9 mouse cellular contexts compared by ENCODE assay signal in genomic region chr2:134681271-134681961, GRCm38 (mm10). TPM values are rescaled to one million over a fixed set of nuclear protein-coding genes. Genes with fewer than 3 reads are reported as not detected.
DNase-seq lines count a peak whose midpoint lies in the region; ATAC-seq and TF ChIP-seq lines count a peak whose summit lies in the region.
"Had no signal": no experiment of that assay in that cellular context is flagged by ENCODE, and none has a peak within 500 bp of the region (broad histone marks: within the 10 kb centered on the region; RNA-seq: fewer than 3 reads in every experiment).

No protein-coding gene starts in this region.

- H3K4me3 ChIP-seq in midbrain, embryonic 11.5 days (ENCODE audit: low read depth, low read length): no peak overlapping the region
- no peak overlapping the region for H3K4me3 ChIP-seq in midbrain, embryonic 10.5 days
- H3K4me3 ChIP-seq in megakaryocyte, embryonic 14.5 days (replicated peaks): peak overlapping the region; percentile 64
- no peak overlapping the region for H3K4me3 ChIP-seq in stomach, postnatal 0 days (ENCODE audit: low read depth, low read length)
- H3K4me3 ChIP-seq: limb, embryonic 13.5 days had no signal

- no peak for TF ChIP-seq EP300 in stomach, postnatal 0 days (optimal IDR thresholded peaks at IDR 0.05)

- H3K9ac ChIP-seq in midbrain, embryonic 11.5 days (ENCODE audit: low read length): no peak overlapping the region
- no peak overlapping the region for H3K9ac ChIP-seq in stomach, postnatal 0 days (ENCODE audit: low read length)
- H3K9ac ChIP-seq: limb, embryonic 13.5 days had no signal

- 36% methylated on average over 9 of the region's 9 CpGs for WGBS in midbrain, embryonic 11.5 days
- WGBS in midbrain, embryonic 10.5 days: 40% methylated on average over 9 of the region's 9 CpGs
- WGBS in stomach, postnatal 0 days: 18% methylated on average over 9 of the region's 9 CpGs

- no peaks in the 10 kb centered on the region for H3K9me3 ChIP-seq in midbrain, embryonic 11.5 days (ENCODE audit: control insufficient read depth, low read length)
- no peaks in the 10 kb centered on the region for H3K9me3 ChIP-seq in midbrain, embryonic 10.5 days (replicated peaks)
- H3K9me3 ChIP-seq in megakaryocyte, embryonic 14.5 days: no peaks in the 10 kb centered on the region
- H3K9me3 ChIP-seq in stomach, postnatal 0 days (ENCODE audit: control insufficient read depth, low read length): no peaks in the 10 kb centered on the region
- H3K9me3 ChIP-seq: limb, embryonic 13.5 days had no signal

- H3K4me2 ChIP-seq in midbrain, embryonic 11.5 days: no peak overlapping the region
- H3K4me2 ChIP-seq in stomach, postnatal 0 days (replicated peaks; ENCODE audit: low read depth): no peak overlapping the region
- H3K4me2 ChIP-seq: limb, embryonic 13.5 days had no signal

- DNase-seq in midbrain, embryonic 11.5 days (ENCODE audit: low spot score, missing footprints): no peak
- DNase-seq in midbrain, embryonic 10.5 days (ENCODE audit: low spot score): no peak
- peak; percentile 25 for DNase-seq in forelimb bud, embryonic 11.5 days (ENCODE audit: low read depth, low spot score)
- peak; percentile 29 for DNase-seq in kidney, postnatal 10 days
- peak; percentile 16 for DNase-seq in stomach, postnatal 0 days (ENCODE audit: low spot score)
- DNase-seq in urinary bladder, adult 18-20 months (ENCODE audit: low spot score in 2 of 2): no peak

- no peaks in the 10 kb centered on the region for H3K27me3 ChIP-seq in midbrain, embryonic 11.5 days (ENCODE audit: control insufficient read depth, insufficient read depth, low read length)
- no peaks in the 10 kb centered on the region for H3K27me3 ChIP-seq in midbrain, embryonic 10.5 days (ENCODE audit: low read depth, poor library complexity, severe bottlenecking)
- H3K27me3 ChIP-seq in megakaryocyte, embryonic 14.5 days (replicated peaks): no peaks in the 10 kb centered on the region
- no peaks in the 10 kb centered on the region for H3K27me3 ChIP-seq in stomach, postnatal 0 days (ENCODE audit: control insufficient read depth, insufficient read depth, low read length)
- H3K27me3 ChIP-seq: limb, embryonic 13.5 days had no signal

- peak; percentile 68 for ATAC-seq in midbrain, embryonic 11.5 days (ENCODE audit: low FRiP score)
- ATAC-seq in cerebellum, adult (ENCODE audit: insufficient number of reproducible peaks, low FRiP score, low TSS enrichment): peak; percentile 81
- no peak for ATAC-seq in stomach, postnatal 0 days (ENCODE audit: low FRiP score, low TSS enrichment)

- 0 out of 2 replicates have a peak, but pooled peaks cover 3% of the 10 kb centered on the region for H3K4me1 ChIP-seq in midbrain, embryonic 11.5 days (ENCODE audit: control insufficient read depth, insufficient read depth, low read length)
- peaks cover 7% of the 10 kb centered on the region; the same call in 1 of the 2 replicates for H3K4me1 ChIP-seq in midbrain, embryonic 10.5 days
- H3K4me1 ChIP-seq in megakaryocyte, embryonic 14.5 days: no peaks in the 10 kb centered on the region
- no peaks in the 10 kb centered on the region for H3K4me1 ChIP-seq in stomach, postnatal 0 days (replicated peaks; ENCODE audit: control insufficient read depth, insufficient read depth)
- H3K4me1 ChIP-seq: limb, embryonic 13.5 days had no signal

- H3K36me3 ChIP-seq in midbrain, embryonic 11.5 days (ENCODE audit: control insufficient read depth, insufficient read depth, low read length): no peaks in the 10 kb centered on the region
- no peaks in the 10 kb centered on the region for H3K36me3 ChIP-seq in midbrain, embryonic 10.5 days
- H3K36me3 ChIP-seq in megakaryocyte, embryonic 14.5 days (replicated peaks; ENCODE audit: low read length): no peaks in the 10 kb centered on the region
- no peaks in the 10 kb centered on the region for H3K36me3 ChIP-seq in stomach, postnatal 0 days (ENCODE audit: control insufficient read depth, insufficient read depth, low read length)
- H3K36me3 ChIP-seq: limb, embryonic 13.5 days had no signal

- peak; percentile 83 for TF ChIP-seq CTCF in stomach, postnatal 0 days (IDR thresholded peaks at IDR 0.05; ENCODE audit: low read depth)

- H3K27ac ChIP-seq in midbrain, embryonic 11.5 days (ENCODE audit: low read depth, low read length): no peak overlapping the region
- H3K27ac ChIP-seq in midbrain, embryonic 10.5 days (replicated peaks): no peak overlapping the region
- no peak overlapping the region for H3K27ac ChIP-seq in stomach, postnatal 0 days (replicated peaks)
- H3K27ac ChIP-seq: limb, embryonic 13.5 days had no signal

RNA-seq across cellular contexts. Expression of gene Tmx4, which starts 37.5 kb away (rescaled TPM):
- polyA plus RNA-seq in midbrain, embryonic 11.5 days (2014; fragmentation: Nextera tagmentation; extraction: Ambion mirVana): 48.9 and 56.3 TPM in 2 replicates
- 23.6 and 38.5 TPM in 2 replicates for polyA plus RNA-seq in midbrain, embryonic 10.5 days (2016; fragmentation: Nextera tagmentation; extraction: Ambion mirVana)
- 1.5 and 6.5 TPM in 2 replicates for polyA plus RNA-seq in megakaryocyte, embryonic 14.5 days (2012; ENCODE audit: insufficient read depth, low replicate concordance)
- 11.0 TPM in 2 replicates for polyA plus RNA-seq in stomach, postnatal 0 days (2015; fragmentation: Nextera tagmentation; extraction: Ambion mirVana)

Comparison
In these comparisons a context has a peak if more than half of its experiments do, and no peak if none do; other contexts are left out.
1. DNase-seq: peak in forelimb bud, embryonic 11.5 days (single experiment), kidney, postnatal 10 days (single experiment) and stomach, postnatal 0 days (single experiment); none in midbrain, embryonic 11.5 days (single experiment), midbrain, embryonic 10.5 days (single experiment) and urinary bladder, adult 18-20 months (0 of 2).